Mouse (Mus musculus) liver, postnatal 0 days (tissue): Measurements from ENCODE around the gene Lef1.

Experiments used
- CTCF ChIP-seq: sonication (generic); IDR thresholded peaks from 2 replicates; pipeline ENCODE4 v1.5.1; 2016; ENCODE audit warnings: antibody characterized with exemption, low read depth
- EP300 ChIP-seq: IDR thresholded peaks from 2 replicates; pipeline ENCODE4 v1.6.1; 2016; ENCODE audit warnings: antibody characterized with exemption, low read depth, mild to moderate bottlenecking

DNA sequence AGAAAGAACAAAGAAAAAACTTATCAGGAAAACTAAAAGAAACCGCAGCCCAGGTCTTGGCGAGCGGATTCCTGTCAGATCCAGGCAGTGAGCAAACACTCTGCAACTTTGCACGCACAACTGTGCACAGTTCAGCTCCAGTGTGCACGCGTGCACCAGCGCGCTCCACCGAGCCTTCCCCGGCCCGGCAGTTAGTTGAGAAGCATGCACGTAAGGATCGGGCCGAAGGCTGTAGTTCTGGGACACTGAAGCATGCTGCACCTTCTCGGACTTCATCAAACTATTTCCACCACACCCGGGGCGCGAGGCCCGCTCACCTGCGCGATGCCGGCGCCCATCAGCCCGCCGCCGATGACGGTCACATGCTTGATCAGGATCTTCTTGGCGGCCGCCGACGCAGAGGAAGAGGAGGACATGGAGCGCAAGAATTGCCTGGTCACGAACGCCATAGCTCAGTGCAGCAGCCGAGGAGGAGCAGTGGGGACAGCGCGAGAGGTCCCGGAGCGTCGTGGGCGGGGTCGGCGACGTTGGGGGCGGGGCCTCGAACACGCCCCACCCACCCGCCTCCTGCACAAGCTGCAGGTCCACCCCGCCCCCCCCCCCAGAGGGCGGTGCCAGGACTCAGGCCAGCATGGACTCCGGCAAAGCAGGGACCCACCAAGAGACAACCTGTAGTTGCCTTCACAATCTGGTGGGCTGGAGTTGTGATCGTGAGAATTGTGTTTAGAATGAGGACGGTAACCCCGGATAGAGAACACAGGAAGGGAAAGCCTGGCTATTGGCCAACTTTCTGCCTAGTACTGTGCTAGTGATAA lies 161.5 kb downstream of the Lef1 start, which contains the start of gene Hadh:
- TF ChIP-seq CTCF (no peak), EP300 (no peak)
